Mouse (Mus musculus) activated CD4-positive, CD25-positive, alpha-beta regulatory T cell, adult 4 months (primary cell): ENCODE measurements around the gene Lrrc3c. TPM values are rescaled to one million over a fixed set of nuclear protein-coding genes. Genes with fewer than 3 reads are reported as not detected.
A peak's percentile ranks its signal among the peaks of the same experiment; 100 is the strongest.

ENCODE experiments used
- ATAC-seq: one replicate; pipeline ENCODE4 v1.8.0; 2017
- polyA plus RNA-seq, 2 experiments: library from polyadenylated mRNA; unstranded; fragments of 100-300 nt; shearing (Covaris generic); gene quantifications; one replicate each; pipeline ENCODE4 v1.2.1; 2017

Lrrc3c gene
- polyA plus RNA-seq, 2 experiments from 2014 or later = not detected

- no peak for ATAC-seq
Observed at GRCm38 (mm10) chr11:98630646-98631045, 32.6 kb downstream of the Lrrc3c start.

- peak; percentile 43 for ATAC-seq
Observed at GRCm38 (mm10) chr11:98635312-98635970, 37.4 kb downstream of the Lrrc3c start.

GRCm38 (mm10) chr11:98637501-98637900 lies 39.4 kb downstream of the Lrrc3c start:
- ATAC-seq = no peak

- no peak for ATAC-seq
Observed at GRCm38 (mm10) chr11:98640091-98640490, 42.0 kb downstream of the Lrrc3c start.

- no peak for ATAC-seq
Observed at GRCm38 (mm10) chr11:98644757-98645156, 46.7 kb downstream of the Lrrc3c start.

- ATAC-seq = no peak
Observed at GRCm38 (mm10) chr11:98645946-98646345, 47.9 kb downstream of the Lrrc3c start.

GRCm38 (mm10) chr11:98646459-98646858 lies 48.4 kb downstream of the Lrrc3c start, which contains the start of gene Gsdma2:
TSS of gene Gsdma2 (plus strand) at chr11:98646759.
- no peak for ATAC-seq

Other genes starting within 250 kb of the Lrrc3c start
- not detected for gene Ppp1r1b, start 249.9 kb upstream of the Lrrc3c start, polyA plus RNA-seq
- gene Stard3, start 239.9 kb upstream of the Lrrc3c start, polyA plus RNA-seq = 10 to 100 TPM; 33.3 to 42.1 TPM
- gene Tcap, start 214.5 kb upstream of the Lrrc3c start, polyA plus RNA-seq = not detected
- not detected for gene Pnmt, start 211.8 kb upstream of the Lrrc3c start, polyA plus RNA-seq
- gene Pgap3, start 197.8 kb upstream of the Lrrc3c start, polyA plus RNA-seq = 1 to 10 TPM; 3.3 to 4.0 TPM
- gene Erbb2, start 185.8 kb upstream of the Lrrc3c start, polyA plus RNA-seq = under 1 TPM in 1 of 2 experiments, not detected in 1; 0.07 TPM
- gene Mien1, start 159.3 kb upstream of the Lrrc3c start, polyA plus RNA-seq = 100 to 1,000 TPM; 161 to 193 TPM
- gene Grb7, start 151.9 kb upstream of the Lrrc3c start, polyA plus RNA-seq = 1 to 10 TPM; 2.3 to 3.4 TPM
- 100 to 1,000 TPM in 1 of 2 experiments, 10 to 100 TPM in 1; 95.8 to 124 TPM for gene Ikzf3, start 52.3 kb upstream of the Lrrc3c start, polyA plus RNA-seq
- 1 to 10 TPM; 4.2 to 7.1 TPM for gene Zpbp2, start 47.2 kb upstream of the Lrrc3c start, polyA plus RNA-seq
- gene Ormdl3, start 10.9 kb upstream of the Lrrc3c start, polyA plus RNA-seq = 10 to 100 TPM; 15.8 to 37.6 TPM
- gene Gm12355, start 27.4 kb downstream of the Lrrc3c start, polyA plus RNA-seq = 1 to 10 TPM; 2.2 to 10.0 TPM
- not detected for gene Gsdma3, start 28.1 kb downstream of the Lrrc3c start, polyA plus RNA-seq
- gene Gsdma2, start 48.5 kb downstream of the Lrrc3c start, polyA plus RNA-seq = not detected
- under 1 TPM in 1 of 2 experiments, not detected in 1; 0.20 TPM for gene Gsdma, start 66.1 kb downstream of the Lrrc3c start, polyA plus RNA-seq
- 10 to 100 TPM; 14.2 to 25.7 TPM for gene Psmd3, start 84.3 kb downstream of the Lrrc3c start, polyA plus RNA-seq
- not detected for gene Csf3, start 103.0 kb downstream of the Lrrc3c start, polyA plus RNA-seq
- gene Med24, start 131.1 kb downstream of the Lrrc3c start, polyA plus RNA-seq = 10 to 100 TPM; 19.1 to 27.9 TPM
- 1 to 10 TPM; 1.4 to 3.5 TPM for gene Thra, start 142.3 kb downstream of the Lrrc3c start, polyA plus RNA-seq
- 1 to 10 TPM; 2.9 to 5.4 TPM for gene Nr1d1, start 177.0 kb downstream of the Lrrc3c start, polyA plus RNA-seq
- 10 to 100 TPM; 19.9 to 22.0 TPM for gene Msl1, start 197.2 kb downstream of the Lrrc3c start, polyA plus RNA-seq
- 10 to 100 TPM; 10.6 to 11.2 TPM for gene Casc3, start 206.6 kb downstream of the Lrrc3c start, polyA plus RNA-seq
- gene Rapgefl1, start 238.5 kb downstream of the Lrrc3c start, polyA plus RNA-seq = under 1 TPM in 1 of 2 experiments, not detected in 1; 0.15 TPM